Mouse (Mus musculus): ENCODE results near the gene Zfp384. TPM values are rescaled to one million over a fixed set of nuclear protein-coding genes. Genes with fewer than 3 reads are reported as not detected.
"Not testable (repeated sequence)": the region's sequence is repeated elsewhere in the genome, so short reads cannot be mapped to it uniquely, and the experiment has no call there.

Gene Zfp384
- total RNA-seq, 2 experiments from 2014 or later: 50.0 to 50.9 TPM

- TF ChIP-seq CTCF (conservative IDR thresholded peaks at IDR 0.05): no peak
- no peak for DNase-seq (ENCODE audit: low spot score in 2 of 2)
- Histone ChIP-seq H3K27ac (peak overlapping the region; percentile 79), H3K4me3 (no peak overlapping the region; the same call in 1 of the 2 replicates)
These were observed 29.7 kb downstream of the Zfp384 start for GRCm38 (mm10) chr6:125038666-125039065.

DNA sequence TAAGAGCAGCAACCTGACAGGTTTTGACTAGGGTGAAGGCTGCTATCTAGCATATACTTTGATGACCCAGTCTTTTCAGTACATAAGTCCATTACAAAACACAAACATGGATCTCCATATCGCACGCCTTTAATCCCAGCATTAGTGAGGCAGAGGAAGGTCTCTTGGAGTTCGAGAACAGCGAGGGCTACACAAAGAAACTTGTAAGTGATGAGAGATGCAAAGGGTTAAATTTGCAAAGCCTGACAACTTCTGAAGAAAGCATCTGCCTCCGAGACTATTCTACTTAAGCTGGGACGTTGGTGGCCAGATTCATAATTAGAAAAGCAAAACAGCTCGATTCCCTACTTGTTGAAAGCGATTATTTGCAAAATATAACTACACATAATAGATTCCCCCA is 30.2 kb downstream of the Zfp384 start:
- no peak for DNase-seq (ENCODE audit: low spot score in 2 of 2)
- Histone ChIP-seq H3K4me3 (peak overlapping the region; percentile 79), H3K27ac (peak overlapping the region; percentile 79)
- TF ChIP-seq CTCF (conservative IDR thresholded peaks at IDR 0.05): no peak

DNA sequence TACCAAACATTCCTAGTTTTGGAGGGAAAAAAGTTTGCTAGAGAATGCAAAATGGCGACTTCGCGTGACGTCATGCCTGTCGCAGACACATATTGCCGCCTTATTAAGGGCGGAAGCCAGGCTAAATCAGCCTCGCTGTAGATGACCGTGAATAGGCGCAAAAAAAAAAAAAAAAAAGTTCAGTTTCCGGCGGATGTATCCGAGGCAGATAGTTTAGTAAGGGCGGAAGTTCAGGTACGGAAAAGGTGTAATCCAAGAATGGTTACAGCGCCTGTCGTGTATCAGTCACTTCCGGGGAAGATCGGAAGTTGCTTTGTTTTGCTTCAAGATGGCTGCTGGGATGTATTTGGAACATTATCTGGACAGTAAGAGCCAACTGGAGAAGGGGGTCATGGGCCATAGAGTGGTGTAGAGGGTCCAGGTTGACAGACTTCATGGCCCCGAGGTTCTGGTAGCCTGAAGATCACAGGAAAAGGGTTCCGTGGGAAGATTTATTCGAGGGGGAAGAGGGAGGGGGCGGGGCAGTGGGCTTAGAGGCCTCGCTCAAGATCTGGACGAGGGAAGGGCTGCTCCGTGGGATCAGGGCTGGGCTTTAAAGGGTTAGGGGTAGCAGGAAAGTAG is 30.7 kb downstream of the Zfp384 start, which contains the start of gene Ing4:
Gene Ing4 (plus strand): TSS at position 228 of the 621 bp plus-strand sequence.
- peak within 1 kb of the TSS; percentile 88 for H3K27ac ChIP-seq
- DNase-seq (ENCODE audit: low spot score in 2 of 2): peak; percentile 85 to 93

DNA sequence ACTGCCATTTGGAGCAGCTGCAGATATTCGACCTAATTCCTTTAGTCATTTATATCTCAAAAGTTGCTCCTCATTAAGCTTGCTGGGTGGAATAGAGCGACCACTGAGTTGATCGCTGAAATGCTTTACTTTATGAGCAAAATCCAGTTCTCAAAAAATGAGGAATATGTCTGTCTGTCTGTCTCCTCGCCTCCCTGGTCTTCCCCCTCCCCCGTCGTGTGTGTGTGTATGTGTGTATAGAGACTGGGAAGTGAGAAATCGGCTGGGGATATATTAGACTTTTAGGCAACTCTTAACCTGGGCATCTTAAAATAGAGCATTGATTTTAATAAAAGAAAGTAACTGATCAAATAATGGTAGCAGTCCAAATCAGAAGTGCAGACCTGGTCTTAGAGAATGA is 31.3 kb downstream of the Zfp384 start:
- Histone ChIP-seq H3K4me3 (peak overlapping the region; percentile 79), H3K27ac (peak overlapping the region; percentile 88)
- TF ChIP-seq CTCF (conservative IDR thresholded peaks at IDR 0.05): no peak
- DNase-seq (ENCODE audit: low spot score in 2 of 2): no peak

More for the DNA sequence above, 30.7 kb downstream of the Zfp384 start, which contains the start of gene Ing4:
- no peak for TF ChIP-seq CTCF (conservative IDR thresholded peaks at IDR 0.05)
- H3K4me3 ChIP-seq: peak within 1 kb of the TSS; percentile 79

GRCm38 (mm10) chr6:125041047-125041446 is 32.1 kb downstream of the Zfp384 start:
- Histone ChIP-seq H3K4me3 (no peak overlapping the region), H3K27ac (no peak overlapping the region)
- DNase-seq (ENCODE audit: low spot score in 2 of 2): no peak
- TF ChIP-seq CTCF (conservative IDR thresholded peaks at IDR 0.05): no peak

GRCm38 (mm10) chr6:125042081-125042480 is 33.1 kb downstream of the Zfp384 start:
- H3K4me3 ChIP-seq: no peak overlapping the region
- H3K27ac ChIP-seq: no peak overlapping the region
- no peak for TF ChIP-seq CTCF (conservative IDR thresholded peaks at IDR 0.05)
- no peak for DNase-seq (ENCODE audit: low spot score in 2 of 2)

GRCm38 (mm10) chr6:125046691-125047090 is 37.7 kb downstream of the Zfp384 start:
- Histone ChIP-seq H3K4me3 (no peak overlapping the region), H3K27ac (no peak overlapping the region)
- peak; percentile 58 to 83 for DNase-seq (ENCODE audit: low spot score in 2 of 2)
- TF ChIP-seq CTCF (conservative IDR thresholded peaks at IDR 0.05): peak; percentile 94

- peak in 1 of 2 experiments; percentile 29 for DNase-seq (ENCODE audit: low spot score in 2 of 2)
- no peak for TF ChIP-seq CTCF (conservative IDR thresholded peaks at IDR 0.05)
- Histone ChIP-seq H3K4me3 (no peak within 1 kb of the TSS), H3K27ac (no peak within 1 kb of the TSS)
These were observed 40.7 kb downstream of the Zfp384 start, which contains the start of gene Acrbp for GRCm38 (mm10) chr6:125049678-125050077. Gene Acrbp, plus strand, starts transcription at chr6:125049689.

DNA sequence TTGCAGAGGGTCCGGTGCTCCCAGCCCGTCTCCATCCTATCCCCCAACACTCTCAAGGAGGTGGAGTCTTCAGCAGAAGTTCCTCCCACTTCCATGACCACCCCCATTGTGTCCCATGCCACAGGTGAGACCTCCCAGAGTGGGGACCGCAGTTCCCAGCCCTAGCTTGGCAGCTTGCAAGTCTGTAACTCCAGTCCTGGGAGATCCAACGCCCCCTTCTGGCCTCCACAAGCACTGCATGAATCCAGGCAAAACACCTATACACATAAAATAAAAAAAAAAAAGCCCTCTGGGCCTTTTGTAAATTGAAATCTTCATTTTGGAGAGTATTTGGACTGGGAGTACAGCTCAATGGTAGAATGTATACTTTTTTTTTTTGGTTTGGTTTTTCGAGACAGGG is 42.3 kb downstream of the Zfp384 start:
- H3K27ac ChIP-seq: no peak overlapping the region
- no peak for DNase-seq (ENCODE audit: low spot score in 2 of 2)
- peak; percentile 71 for TF ChIP-seq CTCF (conservative IDR thresholded peaks at IDR 0.05)
- no peak overlapping the region for H3K4me3 ChIP-seq

DNA sequence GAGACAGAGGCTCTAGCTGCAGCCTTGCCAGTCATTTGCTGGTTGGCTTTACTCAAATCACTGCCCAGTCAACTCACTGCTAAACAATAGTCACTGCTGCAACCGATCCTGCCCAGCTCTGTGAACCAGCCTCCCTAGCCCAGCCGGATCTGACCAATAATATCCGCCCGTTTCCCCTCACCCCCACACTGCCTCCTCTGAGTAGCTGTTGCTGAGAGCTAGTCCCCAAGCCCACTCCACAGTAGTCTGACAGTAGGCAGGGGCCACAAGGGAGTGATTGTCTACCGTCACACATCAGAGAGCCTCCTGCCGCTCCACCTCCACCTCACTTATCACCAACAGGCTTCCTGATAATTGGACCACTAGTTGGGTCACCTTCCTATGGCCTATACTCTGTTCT is 52.5 kb downstream of the Zfp384 start:
- DNase-seq (ENCODE audit: low spot score in 2 of 2): no peak

GRCm38 (mm10) chr6:125062511-125062910 is 53.6 kb downstream of the Zfp384 start:
- H3K27ac ChIP-seq: no peak overlapping the region
- no peak for TF ChIP-seq CTCF (conservative IDR thresholded peaks at IDR 0.05)
- DNase-seq (ENCODE audit: low spot score in 2 of 2): no peak
- no peak overlapping the region for H3K4me3 ChIP-seq

More for the DNA sequence above, 52.5 kb downstream of the Zfp384 start:
- no peak for TF ChIP-seq CTCF (conservative IDR thresholded peaks at IDR 0.05)
- Histone ChIP-seq H3K4me3 (no peak overlapping the region), H3K27ac (no peak overlapping the region)

GRCm38 (mm10) chr6:125063906-125064305 is 55.0 kb downstream of the Zfp384 start:
- no peak overlapping the region for H3K27ac ChIP-seq
- DNase-seq (ENCODE audit: low spot score in 2 of 2): no peak
- H3K4me3 ChIP-seq: no peak overlapping the region
- no peak for TF ChIP-seq CTCF (conservative IDR thresholded peaks at IDR 0.05)

- not testable (repeated sequence) for H3K4me3 ChIP-seq; H3K27ac ChIP-seq; DNase-seq (ENCODE audit: low spot score in 2 of 2)
These were observed 56.3 kb downstream of the Zfp384 start for GRCm38 (mm10) chr6:125065223-125065622.

DNA sequence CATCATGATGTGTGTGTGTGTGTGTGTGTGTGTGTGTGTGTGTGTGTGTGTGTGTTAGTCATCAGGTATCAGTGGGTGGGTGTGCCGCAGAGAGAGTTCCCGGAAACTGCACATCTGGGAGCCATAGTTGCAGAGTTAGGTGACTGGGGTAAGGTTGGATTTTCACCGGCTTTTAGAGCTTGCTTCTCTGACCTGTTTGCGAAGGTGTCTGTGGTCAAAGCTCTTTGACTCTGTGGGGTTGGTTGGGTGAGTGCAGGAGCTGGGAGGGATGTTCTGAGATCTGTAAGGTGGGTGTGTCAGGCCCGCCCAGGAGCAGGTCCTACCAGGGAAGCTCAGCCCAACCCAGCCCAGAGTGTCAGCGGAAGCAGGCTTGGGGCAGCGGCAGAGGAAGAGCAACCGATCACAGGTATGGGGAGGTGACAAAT is 58.6 kb downstream of the Zfp384 start, which contains the start of gene Lpar5:
Gene Lpar5 (plus strand): TSS at position 350 of the 425 bp plus-strand sequence.
- TF ChIP-seq CTCF (conservative IDR thresholded peaks at IDR 0.05): no peak
- no peak for DNase-seq (ENCODE audit: low spot score in 2 of 2)
- no peak within 1 kb of the TSS for H3K4me3 ChIP-seq
- H3K27ac ChIP-seq: no peak within 1 kb of the TSS
